Mouse (Mus musculus) heart, embryonic 11.5 days (tissue): ENCODE measurements around the gene Fam214b. TPM values are rescaled to one million over a fixed set of nuclear protein-coding genes. Genes with fewer than 3 reads are reported as not detected.

Source experiments
- ATAC-seq: fragments of 200-750 bp; cut with Nextera tagmentation; replicated peaks from 2 replicates; pipeline ENCODE4 v1.8.0; 2017; ENCODE audit warnings: moderate library complexity; ENCODE audit not compliant: insufficient number of reproducible peaks, low FRiP score, low TSS enrichment
- H3K27ac ChIP-seq: fragments of 300-500 bp; sonication (generic); 2 replicates; pipeline ENCODE4 v1.5.1; 2014; ENCODE audit warnings: mild to moderate bottlenecking, low read depth, low read length
- H3K27me3 ChIP-seq: fragments of 300-500 bp; sonication (generic); 2 replicates; pipeline ENCODE4 v1.6.1; 2014; ENCODE audit warnings: mild to moderate bottlenecking, low read length, mixed read lengths; ENCODE audit not compliant: control insufficient read depth, insufficient read depth
- H3K36me3 ChIP-seq: fragments of 300-500 bp; sonication (generic); 2 replicates; pipeline ENCODE4 v1.6.1; 2014; ENCODE audit warnings: mild to moderate bottlenecking, low read length, moderate library complexity, mixed read lengths; ENCODE audit not compliant: control insufficient read depth, insufficient read depth
- H3K4me1 ChIP-seq: fragments of 300-500 bp; sonication (generic); 2 replicates; pipeline ENCODE4 v1.6.1; 2014; ENCODE audit warnings: low read length; ENCODE audit not compliant: control insufficient read depth, insufficient read depth
- H3K4me2 ChIP-seq: fragments of 300-500 bp; sonication (generic); 2 replicates; pipeline ENCODE4 v1.6.1; 2014; ENCODE audit warnings: mild to moderate bottlenecking, moderate library complexity
- H3K4me3 ChIP-seq: fragments of 300-500 bp; sonication (generic); 2 replicates; pipeline ENCODE4 v1.5.1; 2014; ENCODE audit warnings: low read depth, low read length
- H3K9ac ChIP-seq: fragments of 300-500 bp; sonication (generic); 2 replicates; pipeline ENCODE4 v1.6.1; 2014; ENCODE audit warnings: mild to moderate bottlenecking, low read depth, low read length, moderate library complexity
- H3K9me3 ChIP-seq: fragments of 300-500 bp; sonication (generic); replicated peaks from 2 replicates; pipeline ENCODE4 v1.6.1; 2016; ENCODE audit warnings: low read length; ENCODE audit not compliant: control insufficient read depth
- WGBS: fragments of 180-500 bp; shearing (Covaris S2); extraction: QIAGEN DNeasy Blood & Tissue Kit; methylation state at CpG from one replicate; pipeline ENCODE4 v1.1.7; 2014; ENCODE audit not compliant: insufficient replicate concordance; 5-methylcytosine and 5-hydroxymethylcytosine counted together
- polyA plus RNA-seq: library from polyadenylated mRNA; unstranded; fragments of >200 nt; fragmentation: Nextera tagmentation; extraction: Ambion mirVana; gene quantifications from 2 replicates; pipeline ENCODE4 v1.2.1, GENCODE M21; 2014

Fam214b gene
- polyA plus RNA-seq, 1 experiment from 2014 or later: 10.8 TPM

GRCm38 (mm10) chr4:43025084-43025960 lies 20.7 kb downstream of the Fam214b start, which contains the start of gene Pigo:
TSS of gene Pigo (minus strand) at chr4:43025819.
- WGBS: 7% methylated on average over 42 of the region's 42 CpGs
- peaks cover 9% of the 10 kb centered on the region for H3K4me1 ChIP-seq
- H3K27ac ChIP-seq: peak within 1 kb of the TSS; percentile 80
- peaks cover 32% of the 10 kb centered on the region for H3K36me3 ChIP-seq
- H3K9ac ChIP-seq: peak within 1 kb of the TSS; percentile 70
- peak; percentile 80 for ATAC-seq
- no peaks in the 10 kb centered on the region for H3K27me3 ChIP-seq
- no peaks in the 10 kb centered on the region for H3K9me3 ChIP-seq
- peak within 1 kb of the TSS; percentile 86 for H3K4me2 ChIP-seq
- H3K4me3 ChIP-seq: peak within 1 kb of the TSS; percentile 55

- H3K36me3 ChIP-seq: peaks cover 35% of the 10 kb centered on the region
- H3K27me3 ChIP-seq: no peaks in the 10 kb centered on the region
These were observed 21.3 kb downstream of the Fam214b start for GRCm38 (mm10) chr4:43024673-43025072.

GRCm38 (mm10) chr4:43021341-43021740 lies 24.7 kb downstream of the Fam214b start:
- Histone ChIP-seq H3K9me3 (no peaks in the 10 kb centered on the region), H3K4me3 (no peak overlapping the region), H3K9ac (no peak overlapping the region), H3K4me1 (peaks cover 5% of the 10 kb centered on the region), H3K4me2 (no peak overlapping the region), H3K27ac (no peak overlapping the region), H3K27me3 (no peaks in the 10 kb centered on the region), H3K36me3 (peaks cover 24% of the 10 kb centered on the region)
- 71% methylated on average over 17 of the region's 17 CpGs for WGBS
- ATAC-seq: no peak

More at GRCm38 (mm10) chr4:43024673-43025072, 21.3 kb downstream of the Fam214b start:
- peak overlapping the region; percentile 86 for H3K4me2 ChIP-seq
- ATAC-seq: no peak
- no peaks in the 10 kb centered on the region for H3K9me3 ChIP-seq
- peak overlapping the region; percentile 70 for H3K9ac ChIP-seq
- H3K4me3 ChIP-seq: peak overlapping the region; percentile 55
- WGBS: 76% methylated on average over 14 of the region's 14 CpGs
- peak overlapping the region; percentile 80; the same call in 1 of the 2 replicates for H3K27ac ChIP-seq
- H3K4me1 ChIP-seq: peaks cover 5% of the 10 kb centered on the region

GRCm38 (mm10) chr4:43020876-43021275 lies 25.1 kb downstream of the Fam214b start:
- 83% methylated on average over 16 of the region's 16 CpGs for WGBS

GRCm38 (mm10) chr4:43019641-43020465 lies 26.2 kb downstream of the Fam214b start:
- Histone ChIP-seq H3K4me1 (peaks cover 3% of the 10 kb centered on the region), H3K9me3 (no peaks in the 10 kb centered on the region), H3K4me3 (no peak overlapping the region), H3K4me2 (no peak overlapping the region), H3K36me3 (peaks cover 24% of the 10 kb centered on the region), H3K9ac (no peak overlapping the region), H3K27ac (no peak overlapping the region), H3K27me3 (no peaks in the 10 kb centered on the region)
- whole genome bisulfite sequencing: 85% methylated on average over 23 of the region's 23 CpGs
- ATAC-seq: no peak

More at GRCm38 (mm10) chr4:43020876-43021275, 25.1 kb downstream of the Fam214b start:
- no peak overlapping the region for H3K4me2 ChIP-seq
- no peaks in the 10 kb centered on the region for H3K9me3 ChIP-seq
- H3K27me3 ChIP-seq: no peaks in the 10 kb centered on the region
- no peak overlapping the region for H3K27ac ChIP-seq
- no peak overlapping the region for H3K9ac ChIP-seq
- no peak overlapping the region for H3K4me3 ChIP-seq
- H3K36me3 ChIP-seq: peaks cover 24% of the 10 kb centered on the region
- no peak for ATAC-seq
- H3K4me1 ChIP-seq: peaks cover 5% of the 10 kb centered on the region

GRCm38 (mm10) chr4:43019176-43019575 lies 26.8 kb downstream of the Fam214b start:
- 92% methylated on average over 10 of the region's 10 CpGs for WGBS
- H3K36me3 ChIP-seq: peaks cover 24% of the 10 kb centered on the region
- no peak overlapping the region for H3K4me2 ChIP-seq
- no peak overlapping the region for H3K4me3 ChIP-seq
- no peaks in the 10 kb centered on the region for H3K27me3 ChIP-seq
- H3K27ac ChIP-seq: no peak overlapping the region
- no peak overlapping the region for H3K9ac ChIP-seq
- H3K4me1 ChIP-seq: no peaks in the 10 kb centered on the region
- ATAC-seq: no peak
- H3K9me3 ChIP-seq: no peaks in the 10 kb centered on the region

- Histone ChIP-seq H3K4me3 (no peak overlapping the region), H3K9me3 (no peaks in the 10 kb centered on the region), H3K27me3 (no peaks in the 10 kb centered on the region), H3K4me1 (no peaks in the 10 kb centered on the region), H3K27ac (no peak overlapping the region), H3K4me2 (no peak overlapping the region), H3K36me3 (peaks cover 21% of the 10 kb centered on the region), H3K9ac (no peak overlapping the region)
- ATAC-seq: no peak
- WGBS: 87% methylated on average over 4 of the region's 4 CpGs
These were observed 27.9 kb downstream of the Fam214b start for GRCm38 (mm10) chr4:43018156-43018555.

- no peaks in the 10 kb centered on the region for H3K36me3 ChIP-seq
- 91% methylated on average over 1 of the region's 1 CpGs for WGBS
- H3K4me1 ChIP-seq: peaks cover 7% of the 10 kb centered on the region; the same call in 1 of the 2 replicates
- H3K27ac ChIP-seq: no peak overlapping the region
- H3K27me3 ChIP-seq: no peaks in the 10 kb centered on the region
- no peak overlapping the region for H3K4me3 ChIP-seq
- H3K9me3 ChIP-seq: no peaks in the 10 kb centered on the region
- no peak overlapping the region for H3K4me2 ChIP-seq
- H3K9ac ChIP-seq: no peak overlapping the region
- ATAC-seq: no peak
These were observed 33.9 kb downstream of the Fam214b start for GRCm38 (mm10) chr4:43012091-43012490.
